Mouse (Mus musculus) 3134 (cell line): ENCODE data around the gene Asb2.

ENCODE experiments used
- DNase-seq: peaks from one replicate; pipeline ENCODE4 v3.0.0-alpha.2; 2011; ENCODE audit warnings: low spot score; ENCODE audit not compliant: insufficient read length; ENCODE audit errors: extremely low read depth

The Asb2 gene

GRCm38 (mm10) chr12:103276422-103276821 is 79.4 kb downstream of the Asb2 start:
- DNase-seq = no peak

- DNase-seq = no peak
These were observed 82.1 kb downstream of the Asb2 start for GRCm38 (mm10) chr12:103273732-103274131.

GRCm38 (mm10) chr12:103273051-103273450 is 82.8 kb downstream of the Asb2 start:
- no peak for DNase-seq

GRCm38 (mm10) chr12:103272176-103272575 is 83.6 kb downstream of the Asb2 start:
- DNase-seq = no peak
